In genomic region chr9:80172396-80173222, GRCm38 (mm10) we compare ENCODE assay signal across 15 mouse cellular contexts. TPM values are rescaled to one million over a fixed set of nuclear protein-coding genes. Genes with fewer than 3 reads are reported as not detected.
DNase-seq lines count a peak whose midpoint lies in the region; ATAC-seq and TF ChIP-seq lines count a peak whose summit lies in the region.
"Had no signal": no experiment of that assay in that cellular context is flagged by ENCODE, and none has a peak within 500 bp of the region (broad histone marks: within the 10 kb centered on the region; RNA-seq: fewer than 3 reads in every experiment).

No protein-coding gene starts in this region.

- H3K9ac ChIP-seq in intestine, embryonic 16.5 days (ENCODE audit: low read depth, low read length) = no peak overlapping the region
- no peak overlapping the region for H3K9ac ChIP-seq in intestine, embryonic 15.5 days
- H3K9ac ChIP-seq in liver, embryonic 11.5 days (ENCODE audit: low read depth, low read length) = no peak overlapping the region
- H3K9ac ChIP-seq in liver, embryonic 12.5 days = no peak overlapping the region
- no peak overlapping the region for H3K9ac ChIP-seq in intestine, postnatal 0 days (ENCODE audit: low read depth, low read length)
- H3K9ac ChIP-seq: limb, embryonic 15.5 days had no signal

- H3K4me3 ChIP-seq in intestine, embryonic 16.5 days (ENCODE audit: low read length) = no peak overlapping the region
- H3K4me3 ChIP-seq in intestine, embryonic 15.5 days (replicated peaks) = no peak overlapping the region
- no peak overlapping the region for H3K4me3 ChIP-seq in liver, embryonic 11.5 days (ENCODE audit: low read depth, low read length)
- no peak overlapping the region for H3K4me3 ChIP-seq in liver, embryonic 12.5 days
- no peak overlapping the region for H3K4me3 ChIP-seq in intestine, postnatal 0 days (ENCODE audit: low read depth, low read length)
- H3K4me3 ChIP-seq: hindbrain, embryonic 10.5 days; limb, embryonic 15.5 days; megakaryocyte, embryonic 14.5 days had no signal

- no peak for ATAC-seq in intestine, embryonic 16.5 days
- ATAC-seq in intestine, embryonic 15.5 days = no peak
- no peak for ATAC-seq in liver, embryonic 11.5 days (replicated peaks; ENCODE audit: low FRiP score)
- ATAC-seq in liver, embryonic 12.5 days = no peak
- ATAC-seq in intestine, postnatal 0 days = no peak

- H3K9me3 ChIP-seq in intestine, embryonic 16.5 days (ENCODE audit: control insufficient read depth, low read length) = no peaks in the 10 kb centered on the region
- H3K9me3 ChIP-seq in intestine, embryonic 15.5 days = no peaks in the 10 kb centered on the region
- no peaks in the 10 kb centered on the region for H3K9me3 ChIP-seq in liver, embryonic 11.5 days (ENCODE audit: control insufficient read depth, low read length)
- no peaks in the 10 kb centered on the region for H3K9me3 ChIP-seq in liver, embryonic 12.5 days (replicated peaks)
- no peaks in the 10 kb centered on the region for H3K9me3 ChIP-seq in intestine, postnatal 0 days (ENCODE audit: control insufficient read depth)
- H3K9me3 ChIP-seq: hindbrain, embryonic 10.5 days; limb, embryonic 15.5 days; megakaryocyte, embryonic 14.5 days had no signal

- 53% methylated on average over 8 of the region's 8 CpGs for WGBS in intestine, embryonic 16.5 days
- WGBS in intestine, embryonic 15.5 days = 47% methylated on average over 8 of the region's 8 CpGs
- 84% methylated on average over 8 of the region's 8 CpGs for WGBS in liver, embryonic 11.5 days
- WGBS in liver, embryonic 12.5 days (ENCODE audit: insufficient replicate concordance) = 80% methylated on average over 8 of the region's 8 CpGs
- 49% methylated on average over 8 of the region's 8 CpGs for WGBS in intestine, postnatal 0 days

- intact Hi-C loops in left cerebral cortex, postnatal 14 days (cut with DNase I) = no loop called here

- peak; percentile 21 for DNase-seq in liver, embryonic 11.5 days (ENCODE audit: low spot score)
- peak; percentile 40 to 51 for DNase-seq in kidney, postnatal 36 days
- DNase-seq in left cerebral cortex, postnatal 14 days (ENCODE audit: low spot score in 2 of 2) = no peak
- DNase-seq in gastrocnemius, postnatal 10 days = no peak
- DNase-seq: lung, adult 2 months; spleen, adult 18-20 months; thymus, adult 18-20 months; thymus, postnatal 4 days had no signal

- H3K27ac ChIP-seq in intestine, embryonic 16.5 days (ENCODE audit: low read length) = 0 out of 2 replicates have a peak overlapping the region, but pooled peaks have one; percentile 9
- no peak overlapping the region for H3K27ac ChIP-seq in intestine, embryonic 15.5 days
- H3K27ac ChIP-seq in liver, embryonic 11.5 days (ENCODE audit: low read depth, low read length) = no peak overlapping the region
- H3K27ac ChIP-seq in liver, embryonic 12.5 days = no peak overlapping the region
- H3K27ac ChIP-seq in intestine, postnatal 0 days (ENCODE audit: low read depth, low read length) = no peak overlapping the region
- H3K27ac ChIP-seq: limb, embryonic 15.5 days had no signal

- TF ChIP-seq CTCF in intestine, postnatal 0 days (IDR thresholded peaks at IDR 0.05; ENCODE audit: low read depth) = no peak

- no peaks in the 10 kb centered on the region for H3K36me3 ChIP-seq in intestine, embryonic 16.5 days (ENCODE audit: control insufficient read depth, insufficient read depth, low read length)
- H3K36me3 ChIP-seq in intestine, embryonic 15.5 days = no peaks in the 10 kb centered on the region
- H3K36me3 ChIP-seq in liver, embryonic 11.5 days (ENCODE audit: control insufficient read depth, insufficient read depth, low read length) = no peaks in the 10 kb centered on the region
- no peaks in the 10 kb centered on the region for H3K36me3 ChIP-seq in liver, embryonic 12.5 days
- H3K36me3 ChIP-seq in intestine, postnatal 0 days (ENCODE audit: control insufficient read depth, insufficient read depth) = 0 out of 2 replicates have a peak, but pooled peaks cover 3% of the 10 kb centered on the region
- H3K36me3 ChIP-seq: hindbrain, embryonic 10.5 days; limb, embryonic 15.5 days had no signal

- no peaks in the 10 kb centered on the region for H3K27me3 ChIP-seq in intestine, embryonic 16.5 days (replicated peaks; ENCODE audit: control insufficient read depth, insufficient read depth, low read length)
- H3K27me3 ChIP-seq in intestine, embryonic 15.5 days (replicated peaks) = no peaks in the 10 kb centered on the region
- no peaks in the 10 kb centered on the region for H3K27me3 ChIP-seq in liver, embryonic 11.5 days (replicated peaks; ENCODE audit: control insufficient read depth, insufficient read depth, low read length)
- H3K27me3 ChIP-seq in liver, embryonic 12.5 days (replicated peaks) = no peaks in the 10 kb centered on the region
- H3K27me3 ChIP-seq in intestine, postnatal 0 days (replicated peaks; ENCODE audit: control insufficient read depth, insufficient read depth, low read length) = no peaks in the 10 kb centered on the region
- H3K27me3 ChIP-seq: limb, embryonic 15.5 days had no signal

- peaks cover 35% of the 10 kb centered on the region for H3K4me1 ChIP-seq in intestine, embryonic 16.5 days (ENCODE audit: control insufficient read depth, insufficient read depth, low read length)
- peaks cover 13% of the 10 kb centered on the region for H3K4me1 ChIP-seq in intestine, embryonic 15.5 days (replicated peaks)
- no peaks in the 10 kb centered on the region for H3K4me1 ChIP-seq in liver, embryonic 11.5 days (replicated peaks; ENCODE audit: control insufficient read depth, insufficient read depth, low read length)
- peaks cover 4% of the 10 kb centered on the region for H3K4me1 ChIP-seq in liver, embryonic 12.5 days
- H3K4me1 ChIP-seq in intestine, postnatal 0 days (replicated peaks; ENCODE audit: control insufficient read depth, insufficient read depth, low read length) = peaks cover 7% of the 10 kb centered on the region; the same call in 1 of the 2 replicates

- 0 out of 2 replicates have a peak overlapping the region, but pooled peaks have one; percentile 9 for H3K4me2 ChIP-seq in intestine, embryonic 16.5 days (ENCODE audit: low read depth, low read length)
- no peak overlapping the region for H3K4me2 ChIP-seq in intestine, embryonic 15.5 days (replicated peaks)
- no peak overlapping the region for H3K4me2 ChIP-seq in liver, embryonic 11.5 days
- H3K4me2 ChIP-seq in liver, embryonic 12.5 days = no peak overlapping the region
- 0 out of 2 replicates have a peak overlapping the region, but pooled peaks have one; percentile 6 for H3K4me2 ChIP-seq in intestine, postnatal 0 days (replicated peaks; ENCODE audit: low read depth)
- H3K4me2 ChIP-seq: limb, embryonic 15.5 days had no signal

RNA-seq across cellular contexts. Expression of gene Myo6, which starts 7.8 kb away (rescaled TPM):
- polyA plus RNA-seq in intestine, embryonic 16.5 days (2015; fragmentation: Nextera tagmentation; extraction: Ambion mirVana) = 72.7 and 77.2 TPM in 2 replicates
- polyA plus RNA-seq in intestine, embryonic 15.5 days (2015; fragmentation: Nextera tagmentation; extraction: Ambion mirVana) = 64.7 and 71.9 TPM in 2 replicates
- polyA plus RNA-seq in liver, embryonic 11.5 days (2014; fragmentation: Nextera tagmentation; extraction: Ambion mirVana) = 7.5 and 8.2 TPM in 2 replicates
- 4.4 and 4.8 TPM in 2 replicates for polyA plus RNA-seq in liver, embryonic 12.5 days (2016; fragmentation: Nextera tagmentation; extraction: Ambion mirVana)
- polyA plus RNA-seq in intestine, postnatal 0 days (2015; fragmentation: Nextera tagmentation; extraction: Ambion mirVana) = 50.9 and 65.5 TPM in 2 replicates
- 10 to 100 TPM; 57.5 to 60.0 TPM for total RNA-seq in left cerebral cortex, postnatal 14 days (2021)
- total RNA-seq in gastrocnemius, postnatal 10 days (2021) = 10 to 100 TPM; 10.9 to 16.2 TPM

Comparison
In these comparisons a context has a peak if more than half of its experiments do, and no peak if none do; other contexts are left out.
1. H3K4me2 ChIP-seq: peak in intestine, embryonic 16.5 days (single experiment) and intestine, postnatal 0 days (single experiment); none in intestine, embryonic 15.5 days (single experiment), liver, embryonic 11.5 days (single experiment) and liver, embryonic 12.5 days (single experiment).
2. DNase-seq: peak in liver, embryonic 11.5 days (single experiment) and kidney, postnatal 36 days (2 of 2); none in left cerebral cortex, postnatal 14 days (0 of 2) and gastrocnemius, postnatal 10 days (single experiment).